Mouse (Mus musculus) forebrain, postnatal 0 days (tissue): ENCODE data around the gene Radil. TPM values are rescaled to one million over a fixed set of nuclear protein-coding genes. Genes with fewer than 3 reads are reported as not detected.

Experiments used
- ATAC-seq: fragments of 200-750 bp; cut with Nextera tagmentation; 2 replicates; pipeline ENCODE4 v1.8.0; 2017; ENCODE audit warnings: mild to moderate bottlenecking, moderate library complexity
- DNase-seq: peaks from one replicate; pipeline ENCODE4 v3.0.0-alpha.2; 2015
- H3K27ac ChIP-seq: fragments of 300-500 bp; sonication (generic); 2 replicates; pipeline ENCODE4 v1.5.1; 2014; ENCODE audit warnings: low read depth, mild to moderate bottlenecking, antibody characterized with exemption, low read length, moderate library complexity, mixed read lengths
- H3K27me3 ChIP-seq: fragments of 300-500 bp; sonication (generic); 2 replicates; pipeline ENCODE4 v1.6.1; 2014; ENCODE audit warnings: mild to moderate bottlenecking, low read length, mixed read lengths; ENCODE audit not compliant: insufficient read depth
- H3K36me3 ChIP-seq: fragments of 300-500 bp; sonication (generic); 2 replicates; pipeline ENCODE4 v1.6.1; 2014; ENCODE audit warnings: mild to moderate bottlenecking, moderate library complexity; ENCODE audit not compliant: insufficient read depth
- H3K4me1 ChIP-seq: fragments of 300-500 bp; sonication (generic); 2 replicates; pipeline ENCODE4 v1.6.1; 2014; ENCODE audit warnings: antibody characterized with exemption; ENCODE audit not compliant: insufficient read depth
- H3K4me2 ChIP-seq: fragments of 300-500 bp; sonication (generic); 2 replicates; pipeline ENCODE4 v1.6.1; 2014; ENCODE audit warnings: low read depth, mild to moderate bottlenecking, moderate library complexity
- H3K4me3 ChIP-seq: fragments of 300-500 bp; sonication (generic); 2 replicates; pipeline ENCODE4 v1.5.1; 2014; ENCODE audit warnings: low read depth, low read length, mixed read lengths
- H3K9ac ChIP-seq: fragments of 300-500 bp; sonication (generic); 2 replicates; pipeline ENCODE4 v1.6.1; 2014; ENCODE audit warnings: mild to moderate bottlenecking
- H3K9me3 ChIP-seq: fragments of 300-500 bp; sonication (generic); 2 replicates; pipeline ENCODE4 v1.6.1; 2016; ENCODE audit warnings: low read length
- CTCF ChIP-seq: sonication (generic); IDR thresholded peaks from 2 replicates; pipeline ENCODE4 v1.5.1; 2016; ENCODE audit warnings: antibody characterized with exemption, control low read depth, low read depth
- WGBS: fragments of 180-500 bp; shearing (Covaris S2); extraction: QIAGEN DNeasy Blood & Tissue Kit; methylation state at CpG from one replicate; pipeline ENCODE4 v1.1.7; 2014; 5-methylcytosine and 5-hydroxymethylcytosine counted together
- polyA plus RNA-seq: library from polyadenylated mRNA; unstranded; fragments of >200 nt; fragmentation: Nextera tagmentation; extraction: Ambion mirVana; gene quantifications from 2 replicates; pipeline ENCODE4 v1.2.1, GENCODE M21; 2015
- total RNA-seq: library from RNA; depleted of rRNA; stranded (reverse); fragments of >200 nt; gene quantifications from 2 replicates; pipeline ENCODE4 v1.2.3, GENCODE M21; 2014; rRNA removed

Radil gene
- total and polyA plus RNA-seq, 2 experiments from 2014 or later, result 10.4 to 10.8 TPM

GRCm38 (mm10) chr5:142440451-142441147, 110.3 kb downstream of the Radil start:
- Histone ChIP-seq H3K27me3 (no peaks in the 10 kb centered on the region), H3K4me2 (peak overlapping the region; percentile 52), H3K4me1 (peaks cover 9% of the 10 kb centered on the region), H3K27ac (peak overlapping the region; percentile 50; the same call in 1 of the 2 replicates), H3K9ac (0 out of 2 replicates have a peak overlapping the region, but pooled peaks have one; percentile 37), H3K4me3 (peak overlapping the region; percentile 24), H3K9me3 (no peaks in the 10 kb centered on the region), H3K36me3 (peaks cover 14% of the 10 kb centered on the region)
- DNase-seq (peak; percentile 55), ATAC-seq (peak; percentile 87)
- 1% methylated on average over 18 of the region's 19 CpGs for WGBS
- no peak for TF ChIP-seq CTCF

GRCm38 (mm10) chr5:142439911-142440432, 110.9 kb downstream of the Radil start:
- DNase-seq (no peak), ATAC-seq (peak; percentile 44; the same call in 1 of the 2 replicates)
- peak overlapping the region; percentile 37; the same call in 1 of the 2 replicates for H3K9ac ChIP-seq
- peak overlapping the region; percentile 21; the same call in 1 of the 2 replicates for H3K27ac ChIP-seq
- peak overlapping the region; percentile 52 for H3K4me2 ChIP-seq
- peaks cover 6% of the 10 kb centered on the region for H3K4me1 ChIP-seq
- no peak for TF ChIP-seq CTCF
- no peaks in the 10 kb centered on the region for H3K9me3 ChIP-seq
- H3K36me3 ChIP-seq, result peaks cover 20% of the 10 kb centered on the region
- 5% methylated on average over 12 of the region's 12 CpGs for WGBS
- no peaks in the 10 kb centered on the region for H3K27me3 ChIP-seq
- H3K4me3 ChIP-seq, result peak overlapping the region; percentile 24; the same call in 1 of the 2 replicates

GRCm38 (mm10) chr5:142438380-142438938, 112.4 kb downstream of the Radil start:
- ATAC-seq (no peak), DNase-seq (no peak)
- no peak overlapping the region for H3K9ac ChIP-seq
- WGBS, result 90% methylated on average over 16 of the region's 16 CpGs
- no peaks in the 10 kb centered on the region for H3K27me3 ChIP-seq
- H3K4me1 ChIP-seq, result peaks cover 9% of the 10 kb centered on the region
- no peaks in the 10 kb centered on the region for H3K9me3 ChIP-seq
- TF ChIP-seq CTCF, result no peak
- no peak overlapping the region for H3K4me2 ChIP-seq
- H3K27ac ChIP-seq, result no peak overlapping the region
- peaks cover 23% of the 10 kb centered on the region for H3K36me3 ChIP-seq
- H3K4me3 ChIP-seq, result no peak overlapping the region

- Histone ChIP-seq H3K4me3 (no peak overlapping the region), H3K4me1 (peaks cover 9% of the 10 kb centered on the region), H3K27ac (no peak overlapping the region), H3K9ac (no peak overlapping the region), H3K27me3 (no peaks in the 10 kb centered on the region), H3K36me3 (peaks cover 23% of the 10 kb centered on the region), H3K4me2 (no peak overlapping the region), H3K9me3 (no peaks in the 10 kb centered on the region)
- 98% methylated on average over 15 of the region's 15 CpGs for WGBS
- DNase-seq (no peak), ATAC-seq (no peak)
- no peak for TF ChIP-seq CTCF
Measured at GRCm38 (mm10) chr5:142435736-142436135, 115.2 kb downstream of the Radil start.

Other genes with a start within 250 kb of the Radil start
- 13.8 and 19.0 TPM in 2 replicates for gene Foxk1, start 149.6 kb downstream of the Radil start, total RNA-seq
- 3.2 and 5.0 TPM in 2 replicates for gene Foxk1, start 149.6 kb downstream of the Radil start, polyA plus RNA-seq
- gene Ap5z1, start 87.2 kb downstream of the Radil start, total RNA-seq, result 13.5 and 16.7 TPM in 2 replicates
- 6.4 and 7.8 TPM in 2 replicates for gene Ap5z1, start 87.2 kb downstream of the Radil start, polyA plus RNA-seq
- 0.38 and 0.62 TPM in 2 replicates for gene Papolb, start 21.0 kb downstream of the Radil start, total RNA-seq
- gene Papolb, start 21.0 kb downstream of the Radil start, polyA plus RNA-seq, result 0.12 and 0.13 TPM in 2 replicates
- gene Mmd2, start 57.7 kb upstream of the Radil start, total RNA-seq, result 112 and 118 TPM in 2 replicates
- gene Mmd2, start 57.7 kb upstream of the Radil start, polyA plus RNA-seq, result 107 and 127 TPM in 2 replicates
- 62.5 and 68.0 TPM in 2 replicates for gene Wipi2, start 76.6 kb upstream of the Radil start, total RNA-seq
- gene Wipi2, start 76.6 kb upstream of the Radil start, polyA plus RNA-seq, result 32.2 and 37.4 TPM in 2 replicates
- 67.8 and 76.4 TPM in 2 replicates for gene Slc29a4, start 141.4 kb upstream of the Radil start, total RNA-seq
- gene Slc29a4, start 141.4 kb upstream of the Radil start, polyA plus RNA-seq, result 104 and 107 TPM in 2 replicates